Mouse (Mus musculus): ENCODE data around the gene Icos.

GRCm38 (mm10) chr1:60977641-60978040 is at the start of gene Icos:
- TF ChIP-seq GATA1 (IDR thresholded peaks at IDR 0.05; ENCODE audit: borderline replicate concordance, low read length) (no peak), FLI1 (IDR thresholded peaks at IDR 0.05; ENCODE audit: low read length) (no peak)
